Mouse (Mus musculus): ENCODE data around the gene Cplx2. TPM values are rescaled to one million over a fixed set of nuclear protein-coding genes. Genes with fewer than 3 reads are reported as not detected.

Cplx2 gene
- polyA plus RNA-seq, 1 experiment from 2014 or later = 4.0 TPM

GRCm38 (mm10) chr13:54337058-54337457 is 34.1 kb upstream of the Cplx2 start:
- H3K9ac ChIP-seq = no peak overlapping the region
- no peaks in the 10 kb centered on the region for H3K9me3 ChIP-seq
- no peak for ATAC-seq (ENCODE audit: low FRiP score, low read depth)
- no peak overlapping the region for H3K4me2 ChIP-seq (replicated peaks)
- H3K27ac ChIP-seq = no peak overlapping the region
- peaks cover 18% of the 10 kb centered on the region for H3K4me1 ChIP-seq
- 60% methylated on average over 6 of the region's 6 CpGs for WGBS
- H3K4me3 ChIP-seq = no peak overlapping the region
- no peaks in the 10 kb centered on the region for H3K27me3 ChIP-seq
- H3K36me3 ChIP-seq = no peaks in the 10 kb centered on the region

- Histone ChIP-seq H3K9ac (no peak overlapping the region), H3K4me1 (peaks cover 13% of the 10 kb centered on the region), H3K9me3 (no peaks in the 10 kb centered on the region), H3K36me3 (no peaks in the 10 kb centered on the region), H3K27ac (no peak overlapping the region), H3K4me3 (no peak overlapping the region), H3K4me2 (replicated peaks) (no peak overlapping the region), H3K27me3 (no peaks in the 10 kb centered on the region)
- WGBS = 87% methylated on average over 7 of the region's 7 CpGs
- no peak for ATAC-seq (ENCODE audit: low FRiP score, low read depth)
Observed at GRCm38 (mm10) chr13:54337541-54337940, 33.6 kb upstream of the Cplx2 start.

GRCm38 (mm10) chr13:54338815-54339214 is 32.3 kb upstream of the Cplx2 start:
- Histone ChIP-seq H3K4me2 (replicated peaks) (no peak overlapping the region), H3K27ac (no peak overlapping the region), H3K9ac (no peak overlapping the region), H3K4me1 (0 out of 2 replicates have a peak, but pooled peaks cover under 1% of the 10 kb centered on the region), H3K9me3 (no peaks in the 10 kb centered on the region), H3K4me3 (no peak overlapping the region), H3K27me3 (no peaks in the 10 kb centered on the region), H3K36me3 (no peaks in the 10 kb centered on the region)
- ATAC-seq (ENCODE audit: low FRiP score, low read depth) = no peak
- 85% methylated on average over 5 of the region's 5 CpGs for WGBS

- peak; percentile 77 for ATAC-seq (ENCODE audit: low FRiP score, low read depth)
Observed at GRCm38 (mm10) chr13:54345885-54346647, 25.1 kb upstream of the Cplx2 start.

DNA sequence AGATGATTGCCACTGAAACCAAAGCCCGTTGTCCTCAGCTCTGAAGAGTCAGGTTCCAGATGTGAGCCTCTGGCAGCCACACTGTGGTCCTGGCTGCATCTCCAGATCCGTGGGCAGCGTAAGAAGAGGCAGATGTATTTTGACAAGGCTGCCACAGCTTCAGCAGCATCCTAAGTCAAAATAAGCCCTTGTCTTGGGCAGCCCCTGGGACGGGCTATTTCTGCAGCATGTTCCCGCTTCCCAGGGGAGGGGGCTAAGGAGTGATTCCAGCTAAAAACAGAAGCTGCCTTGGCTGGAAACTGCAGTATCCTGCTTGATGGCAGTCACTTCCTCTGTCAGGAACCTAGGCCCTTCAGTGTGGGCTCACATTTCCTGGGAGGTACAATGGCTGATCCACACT is 23.1 kb upstream of the Cplx2 start:
- Histone ChIP-seq H3K4me1 (0 out of 2 replicates have a peak, but pooled peaks cover 3% of the 10 kb centered on the region), H3K4me3 (no peak overlapping the region), H3K4me2 (replicated peaks) (no peak overlapping the region), H3K9me3 (no peaks in the 10 kb centered on the region), H3K36me3 (no peaks in the 10 kb centered on the region), H3K27me3 (no peaks in the 10 kb centered on the region), H3K27ac (no peak overlapping the region), H3K9ac (no peak overlapping the region; the same call in 1 of the 2 replicates)
- ATAC-seq (ENCODE audit: low FRiP score, low read depth) = no peak
- 65% methylated on average over 5 of the region's 5 CpGs for WGBS

More at GRCm38 (mm10) chr13:54345885-54346647, 25.1 kb upstream of the Cplx2 start:
- H3K27me3 ChIP-seq = no peaks in the 10 kb centered on the region
- no peak overlapping the region for H3K4me3 ChIP-seq
- no peaks in the 10 kb centered on the region for H3K36me3 ChIP-seq
- no peak overlapping the region for H3K4me2 ChIP-seq (replicated peaks)
- H3K27ac ChIP-seq = no peak overlapping the region
- H3K9ac ChIP-seq = no peak overlapping the region
- H3K4me1 ChIP-seq = 0 out of 2 replicates have a peak, but pooled peaks cover 3% of the 10 kb centered on the region
- H3K9me3 ChIP-seq = no peaks in the 10 kb centered on the region
- 64% methylated on average over 15 of the region's 15 CpGs for WGBS

- H3K9ac ChIP-seq = no peak overlapping the region
- H3K4me1 ChIP-seq = 0 out of 2 replicates have a peak, but pooled peaks cover 3% of the 10 kb centered on the region
- no peaks in the 10 kb centered on the region for H3K36me3 ChIP-seq
- WGBS = 83% methylated on average over 10 of the region's 10 CpGs
- no peak overlapping the region for H3K4me2 ChIP-seq (replicated peaks)
- H3K9me3 ChIP-seq = no peaks in the 10 kb centered on the region
- no peak overlapping the region for H3K4me3 ChIP-seq
- no peak for ATAC-seq (ENCODE audit: low FRiP score, low read depth)
- no peaks in the 10 kb centered on the region for H3K27me3 ChIP-seq
- H3K27ac ChIP-seq = no peak overlapping the region
Observed at GRCm38 (mm10) chr13:54349126-54349759, 21.9 kb upstream of the Cplx2 start.

- ATAC-seq (ENCODE audit: low FRiP score, low read depth) = no peak
- Histone ChIP-seq H3K4me3 (no peak overlapping the region), H3K27me3 (no peaks in the 10 kb centered on the region), H3K9ac (no peak overlapping the region), H3K27ac (no peak overlapping the region), H3K9me3 (no peaks in the 10 kb centered on the region), H3K4me2 (replicated peaks) (no peak overlapping the region), H3K36me3 (no peaks in the 10 kb centered on the region), H3K4me1 (no peaks in the 10 kb centered on the region)
- WGBS = 81% methylated on average over 4 of the region's 4 CpGs
Observed at GRCm38 (mm10) chr13:54357420-54357819, 13.7 kb upstream of the Cplx2 start.

GRCm38 (mm10) chr13:54359181-54359580 is 12.0 kb upstream of the Cplx2 start:
- Histone ChIP-seq H3K4me3 (no peak overlapping the region), H3K27ac (no peak overlapping the region), H3K27me3 (no peaks in the 10 kb centered on the region), H3K4me2 (replicated peaks) (no peak overlapping the region), H3K9ac (no peak overlapping the region), H3K36me3 (no peaks in the 10 kb centered on the region), H3K4me1 (no peaks in the 10 kb centered on the region; the same call in 1 of the 2 replicates), H3K9me3 (no peaks in the 10 kb centered on the region)
- ATAC-seq (ENCODE audit: low FRiP score, low read depth) = no peak
- WGBS = 88% methylated on average over 6 of the region's 6 CpGs

DNA sequence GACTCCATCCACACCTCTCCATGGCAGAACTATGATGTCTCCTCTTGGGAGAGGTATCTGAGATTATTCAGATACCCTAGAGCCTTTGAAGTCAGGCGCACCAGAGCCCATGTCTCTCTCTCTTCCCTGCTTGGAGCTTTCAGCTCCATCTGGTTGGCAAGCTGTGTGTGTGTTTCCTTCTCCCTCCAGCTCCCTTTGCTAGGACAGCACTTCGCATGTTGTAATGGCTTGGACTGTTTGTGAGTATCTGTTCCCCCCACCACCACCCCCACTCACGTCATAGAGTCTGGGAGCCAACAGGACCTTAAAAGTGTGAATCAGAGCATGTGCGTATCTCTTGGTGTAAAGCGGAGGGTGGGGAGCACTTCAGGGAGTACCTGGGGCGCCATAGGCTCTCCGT is 6.5 kb upstream of the Cplx2 start:
- no peak overlapping the region for H3K4me2 ChIP-seq (replicated peaks)

DNA sequence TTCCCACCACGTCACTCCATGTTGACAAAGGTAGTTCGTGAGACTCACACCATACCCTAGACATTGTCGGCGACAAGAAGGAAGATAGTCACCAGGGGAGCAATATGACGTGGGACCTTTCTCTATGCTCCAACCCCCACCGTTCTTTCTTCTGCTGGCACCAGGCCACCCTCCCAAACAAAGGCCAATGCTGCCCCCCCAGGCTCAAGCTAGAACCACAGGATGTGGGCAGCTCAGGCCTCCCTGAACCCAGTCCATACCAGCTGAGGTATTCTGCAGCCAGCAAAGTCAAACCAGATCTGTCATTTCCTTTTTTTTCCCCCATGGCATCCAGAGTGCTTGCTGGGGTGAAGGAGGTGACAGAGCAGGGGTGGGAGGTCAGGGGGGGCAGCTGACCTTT is 3.4 kb upstream of the Cplx2 start:
- Histone ChIP-seq H3K27me3 (peaks cover 31% of the 10 kb centered on the region), H3K27ac (no peak overlapping the region), H3K4me3 (no peak overlapping the region), H3K36me3 (no peaks in the 10 kb centered on the region), H3K4me1 (peaks cover 24% of the 10 kb centered on the region), H3K9ac (no peak overlapping the region), H3K4me2 (replicated peaks) (no peak overlapping the region), H3K9me3 (no peaks in the 10 kb centered on the region)
- whole genome bisulfite sequencing = 80% methylated on average over 6 of the region's 6 CpGs
- no peak for ATAC-seq (ENCODE audit: low FRiP score, low read depth)

More for the DNA sequence above, 6.5 kb upstream of the Cplx2 start:
- 76% methylated on average over 7 of the region's 7 CpGs for WGBS
- Histone ChIP-seq H3K27me3 (peaks cover 9% of the 10 kb centered on the region), H3K36me3 (no peaks in the 10 kb centered on the region), H3K4me1 (no peaks in the 10 kb centered on the region; the same call in 1 of the 2 replicates), H3K9me3 (no peaks in the 10 kb centered on the region), H3K27ac (no peak overlapping the region), H3K9ac (no peak overlapping the region), H3K4me3 (no peak overlapping the region)
- no peak for ATAC-seq (ENCODE audit: low FRiP score, low read depth)

GRCm38 (mm10) chr13:54368181-54368580 is 3.0 kb upstream of the Cplx2 start:
- ATAC-seq (ENCODE audit: low FRiP score, low read depth) = no peak
- 85% methylated on average over 9 of the region's 9 CpGs for WGBS

More at GRCm38 (mm10) chr13:54368181-54368580, 3.0 kb upstream of the Cplx2 start:
- H3K9ac ChIP-seq = no peak overlapping the region
- no peak overlapping the region for H3K4me3 ChIP-seq
- H3K4me1 ChIP-seq = peaks cover 24% of the 10 kb centered on the region
- no peaks in the 10 kb centered on the region for H3K36me3 ChIP-seq
- no peak overlapping the region for H3K27ac ChIP-seq
- no peak overlapping the region for H3K4me2 ChIP-seq (replicated peaks)
- H3K27me3 ChIP-seq = peaks cover 34% of the 10 kb centered on the region
- H3K9me3 ChIP-seq = no peaks in the 10 kb centered on the region
